Mouse (Mus musculus): ENCODE measurements around the gene Elavl2.

GRCm38 (mm10) chr4:91208415-91209292 lies 191.9 kb downstream of the Elavl2 start:
- TF ChIP-seq CTCF (conservative IDR thresholded peaks at IDR 0.05; ENCODE audit: low read length) = no peak
- no peak for TF ChIP-seq NANOG (IDR thresholded peaks at IDR 0.05; ENCODE audit: borderline replicate concordance, low read length)
- TF ChIP-seq POU5F1 (IDR thresholded peaks at IDR 0.05; ENCODE audit: borderline replicate concordance, low read length) = no peak
